Mouse (Mus musculus) midbrain, postnatal 0 days (tissue): Measurements from ENCODE around the gene Rab22a. TPM values are rescaled to one million over a fixed set of nuclear protein-coding genes. Genes with fewer than 3 reads are reported as not detected.

ENCODE experiments used
- ATAC-seq: fragments of 200-750 bp; cut with Nextera tagmentation; 2 replicates; pipeline ENCODE4 v1.8.0; 2017; ENCODE audit warnings: moderate number of reproducible peaks, mild to moderate bottlenecking, moderate TSS enrichment, moderate library complexity; ENCODE audit not compliant: low FRiP score
- DNase-seq: peaks from one replicate; pipeline ENCODE4 v3.0.0-alpha.2; 2015; ENCODE audit warnings: low spot score
- H3K27ac ChIP-seq: fragments of 300-500 bp; sonication (generic); 2 replicates; pipeline ENCODE4 v1.5.1; 2014; ENCODE audit warnings: low read depth, mild to moderate bottlenecking, low read length, mixed read lengths
- H3K27me3 ChIP-seq: fragments of 300-500 bp; sonication (generic); 2 replicates; pipeline ENCODE4 v1.6.1; 2014; ENCODE audit warnings: low read length, control low read depth, mixed read lengths; ENCODE audit not compliant: insufficient read depth
- H3K36me3 ChIP-seq: fragments of 300-500 bp; sonication (generic); 2 replicates; pipeline ENCODE4 v1.6.1; 2014; ENCODE audit warnings: low read length, control low read depth, mixed read lengths; ENCODE audit not compliant: insufficient read depth
- H3K4me1 ChIP-seq: fragments of 300-500 bp; sonication (generic); 2 replicates; pipeline ENCODE4 v1.6.1; 2014; ENCODE audit warnings: mild to moderate bottlenecking, control low read depth, antibody characterized with exemption, low read length, mixed read lengths; ENCODE audit not compliant: insufficient read depth
- H3K4me2 ChIP-seq: fragments of 300-500 bp; sonication (generic); 2 replicates; pipeline ENCODE4 v1.6.1; 2014; ENCODE audit warnings: low read depth, mild to moderate bottlenecking, low read length, mixed read lengths; ENCODE audit not compliant: poor library complexity, severe bottlenecking
- H3K4me3 ChIP-seq: fragments of 300-500 bp; sonication (generic); 2 replicates; pipeline ENCODE4 v1.5.1; 2014; ENCODE audit warnings: low read depth, mild to moderate bottlenecking, low read length, moderate library complexity
- H3K9ac ChIP-seq: fragments of 300-500 bp; sonication (generic); replicated peaks from 2 replicates; pipeline ENCODE4 v1.6.1; 2014; ENCODE audit warnings: mild to moderate bottlenecking, low read length, moderate library complexity, mixed read lengths; ENCODE audit not compliant: poor library complexity, severe bottlenecking
- H3K9me3 ChIP-seq: fragments of 300-500 bp; sonication (generic); 2 replicates; pipeline ENCODE4 v1.6.1; 2016; ENCODE audit warnings: low read length, control low read depth
- CTCF ChIP-seq: IDR thresholded peaks from 2 replicates; pipeline ENCODE4 v1.5.1; 2016; ENCODE audit warnings: antibody characterized with exemption, mild to moderate bottlenecking
- WGBS: fragments of 180-500 bp; shearing (Covaris S2); extraction: QIAGEN DNeasy Blood & Tissue Kit; methylation state at CpG from one replicate; pipeline ENCODE4 v1.1.7; 2014; 5-methylcytosine and 5-hydroxymethylcytosine counted together
- microRNA-seq: library from miRNA; unstranded; fragments of <30 nt; microRNA quantifications from one replicate; pipeline ENCODE4, GENCODE M21; 2016; ENCODE audit warnings: borderline number of aligned reads
- polyA plus RNA-seq: library from polyadenylated mRNA; unstranded; fragments of >200 nt; fragmentation: Nextera tagmentation; extraction: Ambion mirVana; gene quantifications from 2 replicates; pipeline ENCODE4 v1.2.1, GENCODE M21; 2015
- total RNA-seq: library from RNA; depleted of rRNA; stranded (reverse); fragments of >200 nt; gene quantifications from 2 replicates; pipeline ENCODE4 v1.2.3, GENCODE M21; 2014; rRNA removed

Gene Rab22a
- total and polyA plus RNA-seq, 2 experiments from 2014 or later = 23.7 to 34.7 TPM

DNA sequence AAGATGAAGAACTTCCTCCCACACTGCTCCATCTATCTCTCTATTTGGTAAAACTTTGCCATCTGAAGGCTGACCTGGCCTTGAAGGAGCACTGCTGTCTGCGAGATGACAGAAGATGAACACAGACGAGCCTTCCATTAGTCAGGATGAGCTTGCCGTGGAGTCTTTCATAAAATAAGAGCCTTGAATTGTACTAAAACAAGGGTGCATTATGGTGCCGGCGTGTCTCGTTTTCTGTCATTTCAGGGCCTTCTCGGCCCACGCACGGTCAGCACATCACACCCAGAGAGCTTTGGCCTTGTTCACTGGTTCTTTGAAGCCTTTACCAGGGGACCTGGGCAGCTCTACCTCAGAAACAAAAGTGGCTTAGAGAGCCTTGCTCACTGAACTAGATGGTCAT lies 83.2 kb downstream of the Rab22a start:
- no peaks in the 10 kb centered on the region for H3K36me3 ChIP-seq
- no peak overlapping the region for H3K9ac ChIP-seq
- H3K27me3 ChIP-seq = no peaks in the 10 kb centered on the region
- ATAC-seq (no peak), DNase-seq (no peak)
- H3K4me2 ChIP-seq = no peak overlapping the region
- no peak for TF ChIP-seq CTCF
- WGBS = 85% methylated on average over 9 of the region's 9 CpGs
- H3K4me1 ChIP-seq = peaks cover 13% of the 10 kb centered on the region; the same call in 1 of the 2 replicates
- H3K9me3 ChIP-seq = no peaks in the 10 kb centered on the region
- no peak overlapping the region for H3K4me3 ChIP-seq
- H3K27ac ChIP-seq = no peak overlapping the region

DNA sequence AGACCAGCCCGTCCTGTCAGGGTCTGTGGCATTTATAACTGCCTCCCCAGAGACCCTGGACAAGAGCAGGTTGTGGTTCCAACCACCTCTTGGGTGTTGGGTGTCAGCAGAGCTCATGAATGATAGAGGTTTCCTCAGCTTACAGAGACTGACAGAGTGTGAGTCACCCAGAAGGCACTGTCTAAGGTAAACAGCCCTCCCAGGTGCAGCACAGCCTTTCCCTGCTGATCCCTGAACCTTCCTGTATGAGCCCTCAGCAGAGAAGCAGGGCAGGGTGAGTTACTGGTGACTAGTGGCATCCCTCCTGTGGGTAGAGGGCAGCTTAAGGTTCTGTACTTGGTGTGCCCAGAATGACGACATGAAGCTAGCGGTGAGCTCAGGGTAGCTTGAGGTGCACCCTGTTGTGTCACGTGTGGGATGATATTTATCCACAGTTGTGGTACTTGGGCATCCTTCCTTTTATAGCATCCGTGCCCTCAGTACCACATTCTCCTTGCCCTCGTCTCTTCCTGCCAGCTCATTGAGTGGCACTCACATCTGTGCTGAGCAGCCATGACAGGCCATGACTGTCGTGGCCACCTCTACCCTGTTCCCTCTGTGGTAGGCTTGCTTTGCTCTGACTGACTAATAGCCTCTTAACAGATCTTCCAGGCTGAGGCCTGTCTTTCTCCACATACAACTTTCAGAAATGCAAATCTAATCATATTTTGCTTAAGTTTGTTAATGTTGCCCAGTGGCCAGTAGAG lies 84.7 kb downstream of the Rab22a start:
- no peak for TF ChIP-seq CTCF
- H3K36me3 ChIP-seq = no peaks in the 10 kb centered on the region
- DNase-seq (no peak), ATAC-seq (no peak)
- no peak overlapping the region for H3K27ac ChIP-seq
- H3K4me1 ChIP-seq = peaks cover under 1% of the 10 kb centered on the region; the same call in 1 of the 2 replicates
- WGBS = 90% methylated on average over 7 of the region's 7 CpGs
- no peaks in the 10 kb centered on the region for H3K27me3 ChIP-seq
- H3K4me2 ChIP-seq = no peak overlapping the region
- H3K9ac ChIP-seq = no peak overlapping the region
- no peak overlapping the region for H3K4me3 ChIP-seq
- no peaks in the 10 kb centered on the region for H3K9me3 ChIP-seq

DNA sequence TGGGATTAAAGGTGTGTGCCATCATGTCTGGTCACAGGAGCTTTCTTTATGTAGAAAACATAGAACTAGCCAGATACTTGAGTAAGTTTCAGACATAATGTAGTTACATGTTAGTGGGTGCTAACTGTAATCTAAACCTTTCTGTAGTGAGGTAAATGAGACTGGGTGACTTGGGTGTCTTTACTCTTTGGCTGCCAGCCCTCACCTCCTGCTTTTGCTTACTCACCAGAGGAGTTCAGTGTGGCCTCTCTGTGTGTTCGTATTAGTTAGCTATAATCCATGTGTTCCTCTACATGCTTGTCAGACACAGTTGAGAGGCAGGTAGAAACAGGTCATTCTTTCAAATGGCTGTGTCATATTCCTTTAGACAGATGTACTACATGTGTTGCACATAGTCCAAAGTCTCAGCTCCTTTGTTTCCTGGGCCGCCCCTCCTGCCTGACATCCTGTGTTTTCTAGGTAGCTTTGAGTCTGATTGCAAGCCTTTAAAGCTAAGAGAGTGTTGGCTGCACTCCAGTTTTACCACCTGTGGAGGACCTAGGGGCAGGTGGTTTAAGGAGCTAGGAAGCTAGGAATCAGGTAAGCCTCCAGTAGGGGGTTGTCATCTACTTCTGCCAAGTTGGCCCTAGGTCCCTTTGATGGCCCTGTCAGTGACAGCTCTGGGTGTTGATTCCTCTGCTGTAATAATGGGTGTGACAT lies 89.5 kb downstream of the Rab22a start:
- Histone ChIP-seq H3K4me2 (no peak overlapping the region), H3K9me3 (no peaks in the 10 kb centered on the region), H3K36me3 (no peaks in the 10 kb centered on the region), H3K27ac (no peak overlapping the region), H3K27me3 (no peaks in the 10 kb centered on the region), H3K4me3 (no peak overlapping the region), H3K9ac (no peak overlapping the region), H3K4me1 (no peaks in the 10 kb centered on the region)
- TF ChIP-seq CTCF = no peak
- WGBS = 86% methylated on average over 2 of the region's 2 CpGs
- ATAC-seq (no peak), DNase-seq (no peak)

DNA sequence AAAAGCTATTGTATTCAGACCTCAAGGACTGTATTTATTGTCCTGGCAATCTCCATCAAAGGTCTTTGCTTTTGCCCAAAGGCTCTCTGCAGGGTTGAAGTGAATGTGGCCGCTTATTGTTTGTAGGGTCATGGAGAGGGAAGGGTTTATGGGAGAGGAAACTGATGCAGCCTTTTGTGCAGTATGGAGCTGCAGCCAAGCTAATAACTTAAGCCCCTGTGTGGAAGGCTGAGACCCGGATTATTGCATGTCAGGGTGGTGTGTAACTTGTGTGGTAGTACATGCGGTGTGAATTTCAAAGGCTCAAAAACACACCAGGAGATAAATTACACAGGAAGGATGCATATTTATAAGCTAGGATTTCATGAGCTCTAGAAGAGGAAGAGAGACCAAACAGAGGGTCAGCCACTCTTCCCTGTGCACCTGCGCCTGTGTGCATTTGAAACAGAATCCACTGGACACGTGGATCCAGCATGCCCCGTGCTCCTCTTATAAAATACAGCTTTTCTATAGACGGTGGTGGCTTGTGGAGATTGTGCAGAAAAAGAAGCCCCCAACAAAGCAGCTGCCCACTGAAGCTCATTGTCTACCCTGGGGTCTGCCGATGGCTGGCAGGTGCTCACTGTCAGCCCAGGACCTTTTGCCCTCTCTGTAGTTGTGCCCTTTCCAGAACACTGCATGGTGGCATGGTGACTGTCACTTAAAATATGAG lies 96.0 kb downstream of the Rab22a start:
- H3K4me3 ChIP-seq = no peak overlapping the region
- TF ChIP-seq CTCF = no peak
- no peak for DNase-seq
- ATAC-seq = no peak
- 16% methylated on average over 8 of the region's 8 CpGs for WGBS
- H3K27ac ChIP-seq = no peak overlapping the region
- H3K4me2 ChIP-seq = no peak overlapping the region
- H3K9me3 ChIP-seq = no peaks in the 10 kb centered on the region
- no peak overlapping the region for H3K9ac ChIP-seq
- no peaks in the 10 kb centered on the region for H3K36me3 ChIP-seq
- no peaks in the 10 kb centered on the region for H3K27me3 ChIP-seq
- H3K4me1 ChIP-seq = no peaks in the 10 kb centered on the region

Small RNA genes within 50 kb of the gene (microRNA-seq; reads per million reads assigned to microRNA genes)
- gene Mir6340 = not detected

Other genes starting within 250 kb of the Rab22a start
- not detected in 2 replicates for gene 1700021F07Rik, start 137.2 kb upstream of the Rab22a start, total RNA-seq
- not detected in 2 replicates for gene 1700021F07Rik, start 137.2 kb upstream of the Rab22a start, polyA plus RNA-seq
- gene Ankrd60, start 81.4 kb upstream of the Rab22a start, total RNA-seq = not detected in 2 replicates
- gene Ankrd60, start 81.4 kb upstream of the Rab22a start, polyA plus RNA-seq = not detected in 2 replicates
- not detected in 2 replicates for gene 1700010B08Rik, start 59.7 kb downstream of the Rab22a start, total RNA-seq
- not detected in 2 replicates for gene 1700010B08Rik, start 59.7 kb downstream of the Rab22a start, polyA plus RNA-seq
- gene Vapb, start 77.8 kb downstream of the Rab22a start, total RNA-seq = 36.3 and 41.6 TPM in 2 replicates
- gene Vapb, start 77.8 kb downstream of the Rab22a start, polyA plus RNA-seq = 11.5 and 14.6 TPM in 2 replicates